Mouse (Mus musculus): ENCODE measurements around the gene Crb1. TPM values are rescaled to one million over a fixed set of nuclear protein-coding genes. Genes with fewer than 3 reads are reported as not detected.

The Crb1 gene
- polyA plus RNA-seq, 1 experiment from 2014 or later, result 3.0 TPM

- Histone ChIP-seq H3K27me3 (replicated peaks) (no peaks in the 10 kb centered on the region), H3K4me3 (no peak overlapping the region), H3K27ac (no peak overlapping the region), H3K9ac (no peak overlapping the region), H3K9me3 (no peaks in the 10 kb centered on the region), H3K4me2 (no peak overlapping the region), H3K4me1 (no peaks in the 10 kb centered on the region), H3K36me3 (replicated peaks) (no peaks in the 10 kb centered on the region)
- WGBS, result 93% methylated on average over 6 of the region's 6 CpGs
- no peak for ATAC-seq (replicated peaks)
Observed at GRCm38 (mm10) chr1:139249159-139249558, 127.7 kb downstream of the Crb1 start.

GRCm38 (mm10) chr1:139246723-139247380 is 130.0 kb downstream of the Crb1 start:
- Histone ChIP-seq H3K36me3 (replicated peaks) (no peaks in the 10 kb centered on the region), H3K27ac (no peak overlapping the region), H3K9ac (no peak overlapping the region), H3K4me1 (no peaks in the 10 kb centered on the region), H3K4me2 (no peak overlapping the region), H3K27me3 (replicated peaks) (no peaks in the 10 kb centered on the region), H3K4me3 (no peak overlapping the region), H3K9me3 (no peaks in the 10 kb centered on the region)
- whole genome bisulfite sequencing, result 88% methylated on average over 12 of the region's 12 CpGs
- ATAC-seq (replicated peaks), result no peak

GRCm38 (mm10) chr1:139236794-139237193 is 140.1 kb downstream of the Crb1 start:
- peak; percentile 45; the same call in 1 of the 2 replicates for ATAC-seq (replicated peaks)
- WGBS, result 48% methylated on average over 5 of the region's 5 CpGs

GRCm38 (mm10) chr1:139234611-139235568 is 142.0 kb downstream of the Crb1 start:
- H3K9me3 ChIP-seq, result no peaks in the 10 kb centered on the region
- 0 out of 2 replicates have a peak, but pooled peaks cover 4% of the 10 kb centered on the region for H3K4me1 ChIP-seq
- H3K27me3 ChIP-seq (replicated peaks), result no peaks in the 10 kb centered on the region
- no peak for ATAC-seq (replicated peaks)
- H3K9ac ChIP-seq, result no peak overlapping the region
- WGBS, result 84% methylated on average over 3 of the region's 3 CpGs
- no peak overlapping the region for H3K4me2 ChIP-seq
- H3K27ac ChIP-seq, result no peak overlapping the region
- no peak overlapping the region for H3K4me3 ChIP-seq
- H3K36me3 ChIP-seq (replicated peaks), result no peaks in the 10 kb centered on the region

More at GRCm38 (mm10) chr1:139236794-139237193, 140.1 kb downstream of the Crb1 start:
- Histone ChIP-seq H3K4me3 (no peak overlapping the region), H3K27ac (no peak overlapping the region), H3K27me3 (replicated peaks) (no peaks in the 10 kb centered on the region), H3K4me1 (0 out of 2 replicates have a peak, but pooled peaks cover 4% of the 10 kb centered on the region), H3K9ac (no peak overlapping the region), H3K9me3 (no peaks in the 10 kb centered on the region), H3K36me3 (replicated peaks) (no peaks in the 10 kb centered on the region), H3K4me2 (no peak overlapping the region)

- Histone ChIP-seq H3K4me1 (0 out of 2 replicates have a peak, but pooled peaks cover 4% of the 10 kb centered on the region), H3K4me3 (no peak overlapping the region), H3K36me3 (replicated peaks) (no peaks in the 10 kb centered on the region), H3K4me2 (no peak overlapping the region), H3K27me3 (replicated peaks) (no peaks in the 10 kb centered on the region), H3K9me3 (no peaks in the 10 kb centered on the region), H3K9ac (no peak overlapping the region), H3K27ac (no peak overlapping the region)
- ATAC-seq (replicated peaks), result no peak
- WGBS, result 62% methylated on average over 3 of the region's 3 CpGs
Observed at GRCm38 (mm10) chr1:139232636-139233035, 144.3 kb downstream of the Crb1 start.

- Histone ChIP-seq H3K4me3 (no peak overlapping the region), H3K4me1 (no peaks in the 10 kb centered on the region), H3K4me2 (no peak overlapping the region), H3K9me3 (no peaks in the 10 kb centered on the region), H3K27me3 (replicated peaks) (no peaks in the 10 kb centered on the region), H3K9ac (no peak overlapping the region), H3K36me3 (replicated peaks) (no peaks in the 10 kb centered on the region), H3K27ac (no peak overlapping the region)
- WGBS, result 90% methylated on average over 6 of the region's 6 CpGs
- no peak for ATAC-seq (replicated peaks)
Observed at GRCm38 (mm10) chr1:139224309-139224949, 152.5 kb downstream of the Crb1 start.

- Histone ChIP-seq H3K4me1 (no peaks in the 10 kb centered on the region), H3K4me3 (no peak overlapping the region), H3K27me3 (replicated peaks) (no peaks in the 10 kb centered on the region), H3K9ac (no peak overlapping the region), H3K36me3 (replicated peaks) (no peaks in the 10 kb centered on the region), H3K27ac (no peak overlapping the region), H3K9me3 (no peaks in the 10 kb centered on the region), H3K4me2 (no peak overlapping the region)
- 75% methylated on average over 4 of the region's 4 CpGs for WGBS
- ATAC-seq (replicated peaks), result no peak
Observed at GRCm38 (mm10) chr1:139223804-139224203, 153.1 kb downstream of the Crb1 start.

GRCm38 (mm10) chr1:139215311-139215710 is 161.6 kb downstream of the Crb1 start:
- WGBS, result 67% methylated on average over 8 of the region's 8 CpGs
- Histone ChIP-seq H3K9ac (no peak overlapping the region), H3K4me3 (no peak overlapping the region), H3K36me3 (replicated peaks) (no peaks in the 10 kb centered on the region), H3K4me2 (no peak overlapping the region), H3K9me3 (no peaks in the 10 kb centered on the region), H3K4me1 (peaks cover 3% of the 10 kb centered on the region; the same call in 1 of the 2 replicates), H3K27ac (no peak overlapping the region), H3K27me3 (replicated peaks) (no peaks in the 10 kb centered on the region)
- ATAC-seq (replicated peaks), result no peak

- no peaks in the 10 kb centered on the region for H3K9me3 ChIP-seq
- H3K36me3 ChIP-seq (replicated peaks), result no peaks in the 10 kb centered on the region
- no peaks in the 10 kb centered on the region for H3K27me3 ChIP-seq (replicated peaks)
- H3K9ac ChIP-seq, result no peak overlapping the region
- ATAC-seq (replicated peaks), result no peak
- 67% methylated on average over 4 of the region's 4 CpGs for WGBS
- H3K4me2 ChIP-seq, result no peak overlapping the region
- peaks cover 10% of the 10 kb centered on the region for H3K4me1 ChIP-seq
- no peak overlapping the region for H3K27ac ChIP-seq
- no peak overlapping the region for H3K4me3 ChIP-seq
Observed at GRCm38 (mm10) chr1:139210505-139210904, 166.4 kb downstream of the Crb1 start.

- H3K4me1 ChIP-seq, result peaks cover 10% of the 10 kb centered on the region
- no peaks in the 10 kb centered on the region for H3K36me3 ChIP-seq (replicated peaks)
- peak overlapping the region; percentile 35 for H3K27ac ChIP-seq
- H3K4me3 ChIP-seq, result no peak overlapping the region
- H3K9me3 ChIP-seq, result no peaks in the 10 kb centered on the region
- 12% methylated on average over 7 of the region's 7 CpGs for WGBS
- peak; percentile 37; the same call in 1 of the 2 replicates for ATAC-seq (replicated peaks)
- no peaks in the 10 kb centered on the region for H3K27me3 ChIP-seq (replicated peaks)
- H3K4me2 ChIP-seq, result peak overlapping the region; percentile 20
- H3K9ac ChIP-seq, result no peak overlapping the region
Observed at GRCm38 (mm10) chr1:139209796-139210195, 167.1 kb downstream of the Crb1 start.

- Histone ChIP-seq H3K9me3 (no peaks in the 10 kb centered on the region), H3K9ac (no peak overlapping the region), H3K36me3 (replicated peaks) (no peaks in the 10 kb centered on the region), H3K4me3 (no peak overlapping the region), H3K4me2 (no peak overlapping the region), H3K27me3 (replicated peaks) (no peaks in the 10 kb centered on the region), H3K4me1 (peaks cover 12% of the 10 kb centered on the region), H3K27ac (no peak overlapping the region)
- ATAC-seq (replicated peaks), result no peak
- 73% methylated on average over 4 of the region's 4 CpGs for WGBS
Observed at GRCm38 (mm10) chr1:139206259-139206658, 170.6 kb downstream of the Crb1 start.

GRCm38 (mm10) chr1:139203026-139203425 is 173.9 kb downstream of the Crb1 start:
- Histone ChIP-seq H3K4me2 (no peak overlapping the region), H3K4me3 (no peak overlapping the region), H3K36me3 (replicated peaks) (no peaks in the 10 kb centered on the region), H3K9me3 (no peaks in the 10 kb centered on the region), H3K4me1 (peaks cover 2% of the 10 kb centered on the region; the same call in 1 of the 2 replicates), H3K27me3 (replicated peaks) (no peaks in the 10 kb centered on the region), H3K9ac (no peak overlapping the region), H3K27ac (no peak overlapping the region)
- no peak; the same call in 1 of the 2 replicates for ATAC-seq (replicated peaks)
- 59% methylated on average over 5 of the region's 5 CpGs for WGBS
